Mouse (Mus musculus): Measurements from ENCODE around the gene Gm13285. TPM values are rescaled to one million over a fixed set of nuclear protein-coding genes. Genes with fewer than 3 reads are reported as not detected.
"Not testable (repeated sequence)": the region's sequence is repeated elsewhere in the genome, so short reads cannot be mapped to it uniquely, and the experiment has no call there.

Gene Gm13285
- polyA plus RNA-seq (2014; fragmentation: Nextera tagmentation; extraction: Ambion mirVana): 0.29 and 0.61 TPM in 2 replicates

DNA sequence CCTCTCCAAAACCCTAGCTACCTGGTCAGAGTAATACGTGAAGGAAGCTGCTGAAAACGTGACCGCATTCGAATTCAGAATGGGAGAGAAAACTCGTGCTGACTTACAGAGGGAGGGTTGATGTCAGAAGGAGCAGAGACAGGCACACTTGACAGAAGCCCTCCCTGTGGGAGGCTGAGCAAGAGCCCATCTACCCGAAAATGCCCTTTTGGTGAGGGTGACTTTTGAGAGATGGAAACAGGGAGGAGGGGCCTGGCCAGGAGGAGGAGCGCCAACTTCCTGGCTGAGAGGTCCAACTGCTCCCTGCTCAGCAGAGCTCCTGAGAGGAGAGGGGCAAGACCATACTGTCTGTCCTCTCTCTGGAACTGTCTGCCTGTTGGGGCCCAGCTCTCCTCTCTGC, at the start of gene Gm13285:
Gm13285 (plus strand) TSS at position 301 of the 400 bp plus-strand sequence.
- 7% methylated on average over 3 of the region's 7 CpGs for WGBS
- not testable (repeated sequence) for DNase-seq (ENCODE audit: low spot score, missing footprints)

DNA sequence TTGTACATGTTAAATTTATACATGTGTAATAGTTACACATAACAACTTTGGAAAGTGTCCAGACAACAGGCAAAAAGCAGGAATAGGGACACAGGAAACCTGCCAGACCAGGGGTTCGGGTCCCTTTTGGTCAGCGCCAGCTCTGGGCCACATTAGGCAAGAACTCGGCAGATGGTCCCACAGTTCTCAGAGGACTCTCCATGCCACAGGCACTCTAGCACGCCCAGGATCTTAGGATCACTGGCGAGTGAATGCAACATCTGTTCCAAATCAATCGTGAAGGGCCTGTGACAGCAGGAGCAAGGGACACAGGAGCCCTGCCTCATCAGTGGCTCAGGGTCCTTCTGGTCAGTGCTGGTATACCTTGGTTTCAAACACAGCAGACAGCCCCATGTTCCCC, 49.5 kb upstream of the Gm13285 start:
- Histone ChIP-seq H3K4me2 (no peak overlapping the region), H3K27ac (ENCODE audit: low read depth, low read length) (no peak overlapping the region), H3K4me1 (ENCODE audit: control insufficient read depth, insufficient read depth, low read length) (no peaks in the 10 kb centered on the region; the same call in 1 of the 2 replicates), H3K27me3 (ENCODE audit: control insufficient read depth, insufficient read depth, low read length) (no peaks in the 10 kb centered on the region), H3K4me3 (ENCODE audit: low read depth, low read length) (no peak overlapping the region), H3K9ac (ENCODE audit: low read length) (no peak overlapping the region), H3K9me3 (ENCODE audit: control insufficient read depth, low read length) (no peaks in the 10 kb centered on the region), H3K36me3 (ENCODE audit: control insufficient read depth, insufficient read depth, low read length) (no peaks in the 10 kb centered on the region)
- DNase-seq (ENCODE audit: low spot score, missing footprints): peak; percentile 75
- no peak for ATAC-seq (ENCODE audit: low FRiP score)
- 80% methylated on average over 6 of the region's 6 CpGs for WGBS

More for the DNA sequence above, at the start of gene Gm13285:
- not testable (repeated sequence) for H3K27me3 ChIP-seq (ENCODE audit: control insufficient read depth, insufficient read depth, low read length); H3K4me3 ChIP-seq (ENCODE audit: low read depth, low read length); H3K9ac ChIP-seq (ENCODE audit: low read length); H3K9me3 ChIP-seq (ENCODE audit: control insufficient read depth, low read length); H3K4me1 ChIP-seq (ENCODE audit: control insufficient read depth, insufficient read depth, low read length); H3K4me2 ChIP-seq; ATAC-seq (ENCODE audit: low FRiP score); H3K36me3 ChIP-seq (ENCODE audit: control insufficient read depth, insufficient read depth, low read length); H3K27ac ChIP-seq (ENCODE audit: low read depth, low read length)

DNA sequence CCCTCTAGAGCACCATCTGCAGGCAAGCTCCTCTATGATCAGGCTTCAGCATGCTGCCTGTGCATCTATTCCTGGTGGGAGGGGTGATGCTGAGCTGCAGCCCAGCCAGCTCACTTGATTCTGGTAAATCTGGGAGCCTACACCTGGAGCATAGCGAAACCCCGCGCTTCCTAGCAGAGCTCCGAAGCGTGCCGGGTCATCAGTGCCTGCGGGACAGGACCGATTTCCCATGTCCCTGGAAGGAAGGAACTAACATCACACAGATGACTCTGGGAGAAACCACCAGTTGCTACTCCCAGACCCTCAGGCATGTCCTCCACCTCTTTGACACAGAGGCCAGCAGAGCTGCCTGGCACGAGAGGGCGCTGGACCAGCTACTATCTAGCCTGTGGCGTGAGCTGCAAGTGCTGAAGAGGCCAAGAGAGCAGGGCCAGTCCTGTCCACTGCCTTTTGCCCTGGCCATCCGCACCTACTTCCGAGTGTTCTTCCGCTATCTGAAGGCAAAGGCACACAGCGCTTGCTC, 44.6 kb upstream of the Gm13285 start, which contains the start of gene Gm13271:
Gm13271 (plus strand) TSS at position 51 of the 523 bp plus-strand sequence.
- not testable (repeated sequence) for H3K9me3 ChIP-seq (ENCODE audit: control insufficient read depth, low read length); H3K27ac ChIP-seq (ENCODE audit: low read depth, low read length); H3K4me2 ChIP-seq; H3K4me3 ChIP-seq (ENCODE audit: low read depth, low read length); H3K36me3 ChIP-seq (ENCODE audit: control insufficient read depth, insufficient read depth, low read length); H3K4me1 ChIP-seq (ENCODE audit: control insufficient read depth, insufficient read depth, low read length); DNase-seq (ENCODE audit: low spot score, missing footprints); ATAC-seq (ENCODE audit: low FRiP score); H3K27me3 ChIP-seq (ENCODE audit: control insufficient read depth, insufficient read depth, low read length); H3K9ac ChIP-seq (ENCODE audit: low read length)
- WGBS: 72% methylated on average over 15 of the region's 15 CpGs

DNA sequence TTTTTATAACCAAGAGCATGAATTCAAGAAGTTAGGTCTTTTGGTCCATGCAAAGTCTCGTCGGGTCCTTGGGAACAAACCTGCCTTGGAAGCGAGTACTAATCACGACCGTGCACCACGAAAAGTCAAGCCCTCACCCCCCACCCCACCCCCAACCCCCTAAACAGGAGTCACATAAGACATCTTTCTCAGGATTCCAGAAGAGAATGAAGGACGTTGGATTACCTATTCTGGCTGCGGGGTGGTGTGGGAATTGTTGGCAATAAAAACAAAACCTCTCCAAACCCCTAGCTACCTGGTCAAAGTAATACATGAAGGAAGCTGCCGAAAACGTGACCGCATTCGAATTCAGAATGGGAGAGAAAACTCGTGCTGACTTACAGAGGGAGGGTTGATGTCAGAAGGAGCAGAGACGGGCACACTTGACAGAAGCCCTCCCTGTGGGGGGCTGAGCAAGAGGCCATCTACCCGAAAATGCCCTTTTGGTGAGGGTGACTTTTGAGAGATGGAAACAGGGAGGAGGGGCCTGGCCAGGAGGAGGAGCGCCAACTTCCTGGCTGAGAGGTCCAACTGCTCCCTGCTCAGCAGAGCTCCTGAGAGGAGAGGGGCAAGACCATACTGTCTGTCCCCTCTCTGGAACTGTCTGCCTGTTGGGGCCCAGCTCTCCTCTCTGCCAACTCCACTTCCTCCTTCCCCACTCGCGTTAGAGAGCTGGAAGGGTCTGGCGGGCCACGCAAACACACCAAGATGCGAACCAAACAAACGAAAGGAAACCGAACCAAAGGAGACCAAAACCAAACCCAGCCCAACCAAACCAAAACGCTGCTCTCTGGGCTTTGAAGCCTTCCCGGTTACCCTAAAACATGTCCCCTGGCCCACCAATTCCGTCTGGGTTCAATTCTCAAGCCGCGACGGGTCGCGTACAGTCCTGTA, 42.6 kb upstream of the Gm13285 start:
- not testable (repeated sequence) for H3K36me3 ChIP-seq (ENCODE audit: control insufficient read depth, insufficient read depth, low read length); H3K27me3 ChIP-seq (ENCODE audit: control insufficient read depth, insufficient read depth, low read length); H3K4me1 ChIP-seq (ENCODE audit: control insufficient read depth, insufficient read depth, low read length); H3K9me3 ChIP-seq (ENCODE audit: control insufficient read depth, low read length); ATAC-seq (ENCODE audit: low FRiP score)
- H3K27ac ChIP-seq (ENCODE audit: low read depth, low read length): peak overlapping the region; percentile 68
- H3K4me2 ChIP-seq: peak overlapping the region; percentile 69
- H3K4me3 ChIP-seq (ENCODE audit: low read depth, low read length): peak overlapping the region; percentile 39
- WGBS: 12% methylated on average over 28 of the region's 31 CpGs
- peak overlapping the region; percentile 69 for H3K9ac ChIP-seq (ENCODE audit: low read length)
- DNase-seq (ENCODE audit: low spot score, missing footprints): peak; percentile 96

DNA sequence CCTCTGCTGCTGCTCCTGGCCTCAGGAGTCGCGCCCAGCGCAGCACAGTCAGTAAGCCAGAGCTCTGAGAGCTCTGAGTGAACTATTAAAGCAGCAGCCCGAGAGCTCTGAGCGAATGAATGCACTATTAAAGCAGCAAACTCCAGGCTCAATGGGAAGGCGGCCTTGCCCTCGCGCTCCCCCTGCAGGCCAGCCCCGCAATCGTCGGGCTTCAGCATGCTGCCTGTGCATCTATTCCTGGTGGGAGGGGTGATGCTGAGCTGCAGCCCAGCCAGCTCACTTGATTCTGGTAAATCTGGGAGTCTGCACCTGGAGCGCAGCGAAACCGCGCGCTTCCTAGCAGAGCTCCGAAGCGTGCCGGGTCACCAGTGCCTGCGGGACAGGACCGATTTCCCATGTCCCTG, 41.8 kb upstream of the Gm13285 start:
- H3K9ac ChIP-seq (ENCODE audit: low read length): peak overlapping the region; percentile 69; the same call in 1 of the 2 replicates
- DNase-seq (ENCODE audit: low spot score, missing footprints): peak; percentile 94
- ATAC-seq (ENCODE audit: low FRiP score): peak; percentile 100
- peak overlapping the region; percentile 39 for H3K4me3 ChIP-seq (ENCODE audit: low read depth, low read length)
- H3K4me1 ChIP-seq (ENCODE audit: control insufficient read depth, insufficient read depth, low read length); H3K36me3 ChIP-seq (ENCODE audit: control insufficient read depth, insufficient read depth, low read length); H3K9me3 ChIP-seq (ENCODE audit: control insufficient read depth, low read length); H3K27me3 ChIP-seq (ENCODE audit: control insufficient read depth, insufficient read depth, low read length): not testable (repeated sequence)
- peak overlapping the region; percentile 69 for H3K4me2 ChIP-seq
- WGBS: under 1% methylated on average over 18 of the region's 21 CpGs
- peak overlapping the region; percentile 68 for H3K27ac ChIP-seq (ENCODE audit: low read depth, low read length)

DNA sequence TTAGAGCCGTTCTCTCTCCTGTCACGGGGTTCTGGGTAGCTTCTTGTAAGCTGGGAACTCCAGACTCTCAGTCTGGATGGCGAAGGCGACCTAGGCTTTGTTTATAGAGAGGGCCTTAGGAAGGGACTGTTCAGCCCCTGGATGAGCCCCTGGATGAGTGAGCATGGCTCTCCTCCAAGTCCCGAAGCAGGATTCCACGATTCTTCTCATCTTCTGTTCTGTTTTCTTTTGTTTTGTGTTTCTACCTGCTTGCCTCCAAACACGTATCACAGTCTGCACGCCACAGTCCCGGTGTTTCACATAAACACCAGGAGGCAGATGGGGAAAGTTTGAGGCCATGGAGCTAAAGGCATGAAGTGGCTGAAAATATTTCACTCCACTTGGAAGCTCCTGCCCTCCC, 40.7 kb upstream of the Gm13285 start:
- H3K27ac ChIP-seq (ENCODE audit: low read depth, low read length); ATAC-seq (ENCODE audit: low FRiP score); H3K9me3 ChIP-seq (ENCODE audit: control insufficient read depth, low read length); H3K36me3 ChIP-seq (ENCODE audit: control insufficient read depth, insufficient read depth, low read length); H3K27me3 ChIP-seq (ENCODE audit: control insufficient read depth, insufficient read depth, low read length); H3K4me2 ChIP-seq; DNase-seq (ENCODE audit: low spot score, missing footprints); H3K4me1 ChIP-seq (ENCODE audit: control insufficient read depth, insufficient read depth, low read length); H3K9ac ChIP-seq (ENCODE audit: low read length); H3K4me3 ChIP-seq (ENCODE audit: low read depth, low read length): not testable (repeated sequence)
- WGBS: 89% methylated on average over 9 of the region's 9 CpGs

DNA sequence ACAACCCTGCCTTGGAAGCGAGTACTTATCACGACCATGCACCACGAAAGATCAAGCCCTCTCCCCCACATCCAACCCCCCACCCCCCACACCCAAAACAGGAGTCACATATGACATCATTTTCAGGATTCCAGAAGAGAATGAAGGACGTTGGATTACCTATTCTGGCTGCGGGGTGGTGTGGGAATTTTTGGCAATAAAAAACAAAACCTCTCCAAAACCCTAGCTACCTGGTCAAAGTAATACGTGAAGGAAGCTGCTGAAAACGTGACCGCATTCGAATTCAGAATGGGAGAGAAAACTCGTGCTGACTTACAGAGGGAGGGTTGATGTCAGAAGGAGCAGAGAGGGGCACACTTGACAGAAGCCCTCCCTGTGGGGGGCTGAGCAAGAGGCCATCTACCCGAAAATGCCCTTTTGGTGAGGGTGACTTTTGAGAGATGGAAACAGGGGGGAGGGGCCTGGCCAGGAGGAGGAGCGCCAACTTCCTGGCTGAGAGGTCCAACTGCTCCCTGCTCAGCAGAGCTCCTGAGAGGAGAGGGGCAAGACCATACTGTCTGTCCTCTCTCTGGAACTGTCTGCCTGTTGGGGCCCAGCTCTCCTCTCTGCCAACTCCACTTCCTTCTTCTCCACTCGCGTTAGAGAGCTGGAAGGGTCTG, 39.7 kb upstream of the Gm13285 start, which contains the start of gene Gm13283:
Gm13283 (plus strand) TSS at position 510 of the 659 bp plus-strand sequence.
- H3K27ac ChIP-seq (ENCODE audit: low read depth, low read length); H3K4me1 ChIP-seq (ENCODE audit: control insufficient read depth, insufficient read depth, low read length); H3K36me3 ChIP-seq (ENCODE audit: control insufficient read depth, insufficient read depth, low read length); H3K9ac ChIP-seq (ENCODE audit: low read length); H3K9me3 ChIP-seq (ENCODE audit: control insufficient read depth, low read length); H3K4me3 ChIP-seq (ENCODE audit: low read depth, low read length); DNase-seq (ENCODE audit: low spot score, missing footprints); H3K27me3 ChIP-seq (ENCODE audit: control insufficient read depth, insufficient read depth, low read length); ATAC-seq (ENCODE audit: low FRiP score): not testable (repeated sequence)
- 20% methylated on average over 8 of the region's 14 CpGs for WGBS
- peak within 1 kb of the TSS; percentile 35 for H3K4me2 ChIP-seq

DNA sequence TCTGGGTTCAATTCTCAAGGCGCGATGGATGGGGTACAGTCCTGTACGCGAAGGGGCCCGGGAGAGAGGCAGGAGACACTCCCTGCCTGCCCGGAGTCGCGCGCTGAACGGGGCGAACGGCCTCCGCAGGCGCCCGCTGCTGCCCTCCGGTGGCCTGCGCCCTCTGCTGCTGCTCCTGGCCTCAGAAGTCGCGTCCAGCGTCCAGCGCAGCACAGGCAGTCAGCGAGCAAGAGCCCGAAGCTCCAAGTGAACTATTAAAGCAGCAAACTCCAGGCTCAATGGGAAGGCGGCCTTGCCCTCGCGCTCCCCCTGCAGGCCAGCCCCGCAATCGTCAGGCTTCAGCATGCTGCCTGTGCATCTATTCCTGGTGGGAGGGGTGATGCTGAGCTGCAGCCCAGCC, 39.0 kb upstream of the Gm13285 start:
- not testable (repeated sequence) for H3K27ac ChIP-seq (ENCODE audit: low read depth, low read length); H3K27me3 ChIP-seq (ENCODE audit: control insufficient read depth, insufficient read depth, low read length); H3K9ac ChIP-seq (ENCODE audit: low read length); H3K9me3 ChIP-seq (ENCODE audit: control insufficient read depth, low read length); H3K36me3 ChIP-seq (ENCODE audit: control insufficient read depth, insufficient read depth, low read length); ATAC-seq (ENCODE audit: low FRiP score); H3K4me1 ChIP-seq (ENCODE audit: control insufficient read depth, insufficient read depth, low read length); H3K4me3 ChIP-seq (ENCODE audit: low read depth, low read length)
- WGBS: 0% methylated on average over 19 of the region's 28 CpGs
- peak; percentile 87 for DNase-seq (ENCODE audit: low spot score, missing footprints)
- peak overlapping the region; percentile 35 for H3K4me2 ChIP-seq

DNA sequence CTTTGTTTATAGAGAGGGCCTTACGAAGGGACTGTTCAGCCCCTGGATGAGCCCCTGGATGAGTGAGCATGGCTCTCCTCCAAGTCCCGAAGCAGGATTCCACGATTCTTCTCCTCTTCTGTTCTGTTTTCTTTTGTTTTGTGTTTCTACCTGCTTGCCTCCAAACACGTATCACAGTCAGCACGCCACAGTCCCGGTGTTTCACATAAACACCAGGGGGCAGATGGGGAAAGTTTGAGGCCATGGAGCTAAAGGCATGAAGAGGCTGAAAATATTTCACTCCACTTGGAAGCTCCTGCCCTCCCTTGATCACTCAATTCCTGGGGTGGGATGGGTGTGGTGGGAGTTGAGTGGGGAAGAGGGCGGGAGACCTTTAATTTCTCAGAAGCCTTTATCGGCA, 37.7 kb upstream of the Gm13285 start:
- ATAC-seq (ENCODE audit: low FRiP score); DNase-seq (ENCODE audit: low spot score, missing footprints): not testable (repeated sequence)

More for the DNA sequence above, 37.7 kb upstream of the Gm13285 start:
- not testable (repeated sequence) for H3K9me3 ChIP-seq (ENCODE audit: control insufficient read depth, low read length); H3K4me3 ChIP-seq (ENCODE audit: low read depth, low read length); H3K4me1 ChIP-seq (ENCODE audit: control insufficient read depth, insufficient read depth, low read length); H3K27ac ChIP-seq (ENCODE audit: low read depth, low read length); H3K9ac ChIP-seq (ENCODE audit: low read length); H3K4me2 ChIP-seq; H3K27me3 ChIP-seq (ENCODE audit: control insufficient read depth, insufficient read depth, low read length); H3K36me3 ChIP-seq (ENCODE audit: control insufficient read depth, insufficient read depth, low read length)
- 71% methylated on average over 6 of the region's 8 CpGs for WGBS

All from midbrain, embryonic 11.5 days (tissue).